Mouse (Mus musculus) megakaryocyte, embryonic 14.5 days (primary cell): Measurements from ENCODE around the gene Trcg1.

Experiments used
- FLI1 ChIP-seq: IDR thresholded peaks from 2 replicates; pipeline ENCODE4 v1.6.1; 2012; ENCODE audit warnings: low read length, inconsistent platforms, mixed read lengths
- GATA1 ChIP-seq: IDR thresholded peaks from 3 replicates; pipeline ENCODE4 v1.6.1; 2012; ENCODE audit warnings: mixed read lengths, low read length, inconsistent platforms, borderline replicate concordance

GRCm38 (mm10) chr9:57271081-57271480 lies 34.7 kb downstream of the Trcg1 start:
- TF ChIP-seq GATA1: no peak
- no peak for TF ChIP-seq FLI1
